Mouse (Mus musculus): ENCODE measurements around the gene Uqcc1. TPM values are rescaled to one million over a fixed set of nuclear protein-coding genes. Genes with fewer than 3 reads are reported as not detected.

Gene Uqcc1
- 74.4 and 114 TPM in 2 replicates for total RNA-seq (2021)
- long read RNA-seq, transcript Uqcc1-204 (10 exons, 2,633 nt) = major isoform, 148 of 173 reads
- long read RNA-seq, transcript Uqcc1-207 (10 exons, 2,413 nt) = minor isoform, 5 of 173 reads
- long read RNA-seq, partial matches to known transcripts = 8 of 173 reads
- long read RNA-seq, other reads (novel, unspliced or antisense) = 12 of 173 reads

DNA sequence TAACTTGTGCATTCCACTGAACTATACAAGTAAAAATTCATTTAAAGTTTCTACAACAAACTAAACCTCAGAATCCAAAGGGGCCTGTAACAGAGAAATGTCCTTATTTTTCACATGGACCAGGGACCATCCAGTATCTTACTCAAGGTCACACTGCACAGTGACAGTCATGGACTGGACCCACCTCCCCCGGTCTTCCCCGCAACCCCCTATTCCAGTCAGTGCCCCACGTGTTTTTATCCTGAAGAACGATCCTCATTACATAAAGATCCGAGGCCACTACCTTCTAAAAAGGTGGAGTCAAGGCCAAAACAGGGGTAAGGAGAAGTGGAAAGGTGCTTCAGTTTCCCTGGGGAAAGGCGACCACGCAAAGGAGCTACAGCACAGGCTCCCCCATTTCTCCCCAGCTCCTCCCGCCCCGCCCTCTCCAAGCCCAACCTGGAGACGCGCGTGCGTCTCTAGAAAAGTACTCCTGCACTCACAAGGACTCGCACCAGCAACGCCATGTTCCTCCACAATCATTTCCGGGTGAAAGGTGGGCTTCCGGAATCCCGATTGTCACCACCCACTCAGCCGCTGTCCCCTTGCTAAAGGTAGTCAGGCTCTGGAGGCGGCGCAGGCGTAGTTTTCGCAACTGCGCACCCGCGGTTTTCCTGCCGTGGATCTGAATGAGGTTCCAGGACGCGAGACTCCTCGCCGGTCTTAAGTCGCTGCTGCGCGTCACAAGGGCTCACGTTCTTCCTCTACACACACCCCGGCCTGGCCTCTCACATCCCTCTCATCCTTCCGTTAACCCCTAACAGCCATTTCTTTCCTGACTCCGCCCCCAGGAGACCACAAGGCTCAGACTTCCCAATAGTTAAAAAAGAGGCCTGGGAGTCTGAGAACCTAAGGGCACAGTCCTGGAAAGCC lies at the start of gene Uqcc1:
Gene Uqcc1, minus strand, starts transcription at position 780 of the 912 bp plus-strand sequence.
- DNase-seq = peak; percentile 88

DNA sequence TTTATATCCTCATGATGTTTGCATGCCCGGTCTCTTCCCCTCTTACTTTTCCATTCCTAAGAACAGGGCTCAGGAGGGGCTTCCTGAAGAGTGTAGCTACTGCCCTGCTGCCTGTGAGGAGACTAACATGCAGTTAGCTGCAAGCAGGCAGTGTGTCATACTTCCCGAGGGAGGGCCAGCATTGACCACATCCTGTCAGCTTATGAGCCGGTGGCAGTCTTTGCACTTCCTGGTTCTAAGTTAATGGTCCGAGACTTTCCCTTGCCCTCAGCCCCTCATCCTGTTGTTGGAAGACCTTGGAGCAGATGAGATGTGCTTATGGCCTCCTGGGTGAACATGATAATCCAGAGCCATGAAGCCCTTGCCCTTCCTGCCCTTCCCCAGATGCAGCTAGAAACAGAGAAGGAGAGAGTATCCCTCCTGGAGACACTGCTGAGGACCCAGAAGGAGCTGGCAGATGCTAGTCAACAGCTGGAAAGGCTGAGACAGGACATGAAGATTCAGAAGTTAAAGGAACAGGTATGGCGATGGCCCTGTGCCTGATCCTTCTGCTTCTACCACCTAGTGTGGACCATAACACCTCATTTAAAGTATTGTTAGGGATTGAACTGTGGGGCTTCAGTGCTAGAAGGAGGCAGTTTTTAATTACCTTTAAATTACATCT lies 49.4 kb upstream of the Uqcc1 start:
- DNase-seq = peak; percentile 18

DNA sequence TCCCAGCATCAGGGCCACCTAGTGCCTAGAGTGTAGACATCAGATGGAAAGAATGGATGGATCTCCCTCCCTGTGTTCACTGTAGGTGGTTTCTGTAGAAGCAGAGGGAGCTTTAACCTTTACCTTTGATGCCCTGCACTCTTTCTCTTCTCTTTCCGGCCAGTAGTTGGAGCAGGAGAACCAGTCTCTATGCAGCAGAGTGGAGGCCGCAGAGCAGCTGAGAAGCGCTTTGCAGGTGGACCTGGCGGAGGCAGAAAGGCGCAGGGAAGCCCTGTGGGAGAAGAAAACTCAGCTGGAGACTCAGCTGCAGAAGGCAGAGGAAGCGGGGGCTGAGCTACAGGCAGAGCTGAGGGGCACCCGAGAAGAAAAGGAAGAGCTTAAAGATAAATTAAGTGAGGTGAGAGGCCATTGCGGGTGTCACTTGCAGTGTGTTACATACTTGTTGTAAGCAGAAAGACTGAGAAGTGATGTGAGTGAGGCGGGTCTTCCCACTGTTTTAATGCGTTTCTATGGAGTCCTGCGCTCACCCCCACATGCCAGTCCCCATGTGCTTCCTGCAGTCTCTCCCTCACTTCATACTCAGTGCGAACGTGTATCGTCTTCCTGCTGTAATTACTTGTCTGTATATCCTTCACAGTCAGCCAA lies 44.1 kb upstream of the Uqcc1 start:
- no peak for DNase-seq

DNA sequence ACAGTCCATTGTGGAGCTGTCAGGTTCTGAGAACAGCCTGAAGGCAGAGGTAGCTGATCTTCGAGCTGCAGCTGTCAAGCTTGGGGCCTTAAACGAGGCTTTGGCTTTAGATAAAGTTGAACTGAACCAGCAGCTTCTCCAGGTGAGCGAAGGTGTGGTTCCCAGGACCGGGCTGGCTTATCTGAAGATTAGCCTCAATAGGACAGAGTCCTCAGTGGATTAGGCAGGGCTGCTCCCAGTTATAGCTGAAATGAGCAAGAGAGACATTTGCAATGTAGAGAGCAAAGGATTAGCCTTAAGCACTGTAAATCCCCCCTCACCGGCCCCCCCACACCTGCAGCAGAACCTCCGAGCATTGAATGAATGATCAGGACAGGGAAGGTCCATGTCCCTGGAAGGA lies 43.2 kb upstream of the Uqcc1 start:
- DNase-seq = no peak

DNA sequence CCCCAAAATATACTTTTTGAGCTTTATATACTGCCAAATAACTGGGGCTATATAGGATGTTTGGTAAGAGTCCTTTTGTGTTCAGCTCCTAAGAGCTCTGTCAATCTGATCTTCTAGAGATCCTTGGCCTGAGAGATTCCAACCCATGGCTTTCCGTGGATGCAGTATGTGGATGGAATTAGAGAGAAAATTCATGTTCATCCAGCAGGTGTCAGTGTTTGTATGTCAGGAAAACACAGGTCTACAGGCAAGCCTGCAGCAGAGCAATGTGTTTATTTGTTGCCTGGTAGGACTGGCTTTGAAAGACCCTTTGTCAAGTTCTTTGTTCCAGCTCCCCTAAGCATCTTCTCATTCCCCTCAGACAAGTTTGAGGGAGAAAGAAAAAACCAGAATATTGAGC lies 32.9 kb upstream of the Uqcc1 start:
- DNase-seq = no peak

DNA sequence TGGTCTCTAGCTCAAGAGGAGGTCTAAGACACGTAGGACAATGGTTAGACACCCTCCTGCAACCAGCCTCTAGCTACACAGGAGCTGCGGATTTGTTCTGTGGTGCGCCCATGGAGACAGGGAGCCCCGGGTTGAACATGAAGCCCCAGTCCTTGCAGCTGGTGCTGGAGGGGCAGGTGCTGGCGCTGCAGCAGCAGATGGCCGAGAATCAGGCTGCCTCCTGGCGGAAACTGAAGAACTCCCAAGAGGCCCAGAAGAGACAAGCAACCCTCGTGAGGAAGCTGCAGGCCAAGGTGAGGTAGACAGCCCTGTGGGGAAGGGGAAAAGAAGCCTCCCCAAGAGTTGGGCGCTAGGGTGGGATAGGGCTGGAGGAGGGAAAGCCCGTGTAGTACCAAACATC lies 31.8 kb upstream of the Uqcc1 start:
- DNase-seq = no peak

- no peak for DNase-seq
Measured at GRCm38 (mm10) chr2:155959981-155960380, 29.9 kb upstream of the Uqcc1 start.

DNA sequence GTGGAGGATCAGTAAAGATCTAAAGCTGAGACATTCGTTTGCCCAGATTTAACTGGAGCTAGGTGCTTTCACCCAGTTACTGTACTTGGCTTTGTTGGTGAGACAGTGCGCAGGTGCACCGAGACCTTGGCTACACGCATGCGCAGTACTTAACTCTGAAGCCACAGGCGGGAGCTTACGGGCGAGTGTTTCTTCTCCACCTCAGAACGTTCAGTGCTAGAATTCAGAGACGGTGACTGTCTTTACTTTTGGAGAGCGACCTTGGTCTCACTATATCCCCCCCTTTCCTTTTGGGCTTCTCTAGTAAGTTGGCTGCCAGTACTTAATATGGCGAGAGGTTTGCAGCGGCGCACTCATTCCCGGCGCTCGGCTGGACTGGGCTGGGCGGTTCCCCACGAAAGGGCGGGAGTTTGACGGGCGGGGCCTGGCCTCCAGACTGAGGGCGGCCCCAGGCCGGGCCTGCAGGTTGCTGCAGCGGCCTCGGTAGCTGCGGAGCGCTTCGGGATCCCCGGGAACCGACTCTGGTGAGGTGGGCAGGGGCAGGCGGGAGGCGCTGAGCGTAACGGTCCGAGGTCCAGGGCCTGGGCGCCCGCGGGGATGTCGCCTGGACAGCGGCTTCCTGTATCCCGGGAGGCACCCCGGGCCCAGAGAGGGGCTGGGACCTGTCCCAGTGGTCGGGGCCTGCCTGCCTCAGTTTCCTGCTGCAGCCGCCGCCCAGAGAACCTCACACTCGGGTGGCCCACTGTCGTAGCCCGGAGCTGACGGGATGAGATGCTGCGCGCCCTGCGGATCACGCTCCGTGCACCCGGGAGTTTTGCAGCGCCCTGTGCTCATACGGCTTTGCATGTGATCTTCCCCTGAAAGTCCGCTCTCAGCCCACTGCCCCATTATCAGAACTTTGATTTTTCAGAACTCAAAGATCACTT lies 26.3 kb upstream of the Uqcc1 start, which contains the start of gene Cep250:
Gene Cep250, plus strand, starts transcription at position 325 of the 926 bp plus-strand sequence.
- DNase-seq = peak; percentile 91

- DNase-seq = peak; percentile 48
Measured at GRCm38 (mm10) chr2:155952006-155952405, 21.9 kb upstream of the Uqcc1 start.

- DNase-seq = no peak
Measured at GRCm38 (mm10) chr2:155949362-155949761, 19.3 kb upstream of the Uqcc1 start.

- no peak for DNase-seq
Measured at GRCm38 (mm10) chr2:155947390-155948002, 17.4 kb upstream of the Uqcc1 start.

DNA sequence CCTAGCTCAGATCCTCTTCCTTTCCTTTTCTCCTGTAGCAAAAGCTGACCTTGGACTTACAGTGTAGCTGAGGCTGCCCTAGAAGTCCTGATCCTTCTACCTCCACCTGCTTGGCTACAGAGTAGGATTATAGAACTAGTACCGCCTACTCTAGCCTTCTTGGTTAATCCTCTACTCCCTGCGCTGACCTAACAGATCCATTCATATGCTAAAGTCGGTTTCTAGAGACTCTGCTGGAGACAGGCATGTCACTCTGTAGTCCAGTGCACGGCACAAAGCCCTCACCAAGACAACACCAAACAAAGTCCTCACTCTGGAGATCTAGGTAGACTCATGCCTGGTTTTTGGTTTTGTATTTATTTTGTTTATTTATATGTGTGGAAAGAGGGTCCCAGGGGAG lies 16.4 kb upstream of the Uqcc1 start:
- no peak for DNase-seq

DNA sequence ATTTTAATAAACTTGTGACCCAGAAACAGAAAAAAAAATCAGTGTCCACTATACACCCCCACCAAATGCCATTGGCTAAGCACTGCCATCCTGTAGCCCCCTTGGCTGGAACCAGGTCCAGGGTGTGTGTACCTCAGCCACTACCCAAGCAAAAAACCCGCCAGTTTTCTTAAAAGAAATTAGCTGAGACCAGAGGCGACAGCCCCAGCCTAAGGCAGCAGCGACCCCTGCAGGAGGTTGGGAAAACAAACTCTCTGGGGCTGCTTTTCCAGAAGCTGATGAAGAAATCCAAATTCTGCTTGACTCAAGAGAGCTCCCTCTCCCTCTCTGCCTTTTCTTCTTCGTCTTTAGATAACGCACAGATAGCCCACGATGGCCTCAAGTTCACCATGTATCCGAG lies 16.0 kb upstream of the Uqcc1 start:
- DNase-seq = peak; percentile 86

DNA sequence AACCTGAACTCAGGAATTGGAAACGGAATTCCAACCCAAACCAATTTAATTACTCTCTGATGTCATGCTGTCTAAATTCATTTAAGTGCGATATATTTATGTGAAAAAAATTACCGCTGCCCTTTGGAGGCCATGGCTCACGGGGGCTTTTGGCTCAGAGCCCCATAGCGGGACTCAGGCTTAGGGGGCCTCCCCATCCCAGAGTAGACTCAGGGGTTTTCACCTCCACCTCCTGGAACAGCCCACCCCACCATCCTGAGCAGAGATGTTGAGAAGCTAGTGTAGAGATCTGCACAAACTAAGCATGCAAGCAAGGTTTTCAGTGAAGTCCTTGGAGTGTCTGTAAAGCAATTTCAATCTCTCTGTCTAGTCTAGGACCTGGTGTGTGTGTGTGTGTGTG lies 15.5 kb upstream of the Uqcc1 start:
- no peak for DNase-seq

DNA sequence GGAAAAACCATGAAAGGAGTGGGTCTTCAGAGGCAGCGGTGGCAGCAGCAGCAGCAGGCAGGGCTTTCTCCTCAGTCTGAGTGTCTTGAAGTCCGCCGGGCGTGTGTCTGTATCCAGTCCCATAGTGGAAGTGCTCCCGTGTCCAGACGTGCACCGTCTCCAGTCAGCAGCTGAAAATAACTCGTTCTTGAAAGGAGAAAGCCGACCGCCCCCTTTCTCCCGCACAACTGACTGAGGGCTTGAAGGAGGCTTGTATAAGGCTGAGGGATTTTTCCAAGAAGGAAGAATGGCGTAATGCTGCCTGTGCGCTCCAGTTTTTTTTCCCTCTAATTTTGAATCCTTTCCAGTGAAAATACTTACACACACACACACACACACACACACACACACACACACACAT lies 15.0 kb upstream of the Uqcc1 start, which contains the start of gene Gdf5:
Gene Gdf5, minus strand, starts transcription at position 244 of the 400 bp plus-strand sequence.
- DNase-seq = no peak

DNA sequence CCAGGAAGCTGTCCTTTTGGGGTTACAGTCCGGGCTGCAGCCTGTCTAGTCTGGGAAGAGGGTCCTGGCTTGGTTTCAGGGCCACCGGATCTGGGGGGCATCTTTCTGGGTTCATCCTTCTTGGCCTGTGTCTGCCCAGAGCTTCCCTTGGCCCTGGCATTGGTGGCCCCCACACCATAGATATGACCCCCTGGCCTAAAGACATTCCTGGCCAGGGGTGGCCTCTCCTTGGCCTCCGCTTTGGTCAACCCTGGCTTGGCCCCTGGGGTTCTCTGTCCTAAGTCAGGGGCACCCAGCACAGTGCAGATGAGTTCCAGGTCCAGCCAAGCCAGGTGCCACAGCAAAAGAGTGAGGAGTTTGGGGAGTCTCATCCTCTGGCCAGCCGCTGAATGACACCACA lies 14.6 kb upstream of the Uqcc1 start:
- DNase-seq = no peak

DNA sequence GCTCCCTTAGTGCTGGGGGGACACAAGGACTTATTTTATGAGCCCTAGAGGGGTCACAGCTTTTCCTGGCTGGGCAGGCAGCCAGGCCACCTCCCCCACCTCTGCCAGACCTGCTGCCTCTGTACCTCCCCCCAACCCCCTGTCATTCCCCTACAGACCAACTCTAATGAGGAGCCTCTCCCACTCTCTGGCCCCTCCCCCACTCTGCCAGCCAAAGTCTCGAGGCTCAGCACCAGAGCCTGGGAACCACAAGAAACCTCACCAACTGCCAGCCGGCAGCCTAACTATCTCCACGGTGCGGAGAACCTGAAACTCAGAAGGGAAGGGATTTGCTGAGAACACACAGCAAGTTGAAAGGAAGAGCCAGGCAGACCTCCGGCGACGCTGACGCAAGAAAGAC lies 13.4 kb upstream of the Uqcc1 start:
- no peak for DNase-seq

DNA sequence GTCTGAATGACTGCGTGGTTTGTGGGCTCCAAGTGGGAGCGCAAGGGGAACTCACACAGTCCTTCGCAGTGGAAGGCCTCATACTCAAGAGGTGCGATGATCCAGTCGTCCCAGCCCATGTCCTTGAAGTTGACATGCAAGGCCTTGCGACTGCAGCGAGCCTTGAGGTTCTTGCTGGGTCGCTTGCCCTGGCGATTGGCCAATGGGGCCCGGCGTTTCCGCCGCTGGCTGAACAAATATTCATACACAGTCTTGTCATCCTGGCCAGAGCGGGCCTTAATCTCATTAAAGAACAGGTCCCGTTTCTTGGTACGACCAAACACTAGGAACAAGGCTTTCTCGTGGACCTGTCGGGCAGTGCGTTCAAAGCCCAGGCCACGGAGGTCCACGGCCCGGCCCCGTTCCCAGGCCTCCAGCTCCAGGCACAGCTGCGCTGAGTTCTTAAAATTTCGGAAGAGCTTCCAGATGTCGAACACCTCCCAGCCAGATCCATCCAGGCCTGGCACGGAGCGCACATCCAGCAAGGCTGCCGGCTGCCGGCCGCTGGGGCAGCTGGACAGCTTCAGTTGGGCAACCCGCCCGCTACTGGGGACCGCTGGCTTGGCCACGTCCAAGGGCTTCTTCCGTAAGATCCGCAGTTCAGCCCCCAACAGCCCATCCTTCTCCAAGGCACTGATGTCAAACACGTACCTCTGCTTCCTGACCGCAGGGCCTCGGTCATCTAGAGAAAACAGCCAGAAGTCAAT lies 11.8 kb upstream of the Uqcc1 start:
- peak; percentile 83 for DNase-seq

- DNase-seq = no peak
Measured at GRCm38 (mm10) chr2:155940681-155941080, 10.6 kb upstream of the Uqcc1 start, which contains the start of gene Gm15557. Gm15557 (plus strand) TSS chr2:155940728.

DNA sequence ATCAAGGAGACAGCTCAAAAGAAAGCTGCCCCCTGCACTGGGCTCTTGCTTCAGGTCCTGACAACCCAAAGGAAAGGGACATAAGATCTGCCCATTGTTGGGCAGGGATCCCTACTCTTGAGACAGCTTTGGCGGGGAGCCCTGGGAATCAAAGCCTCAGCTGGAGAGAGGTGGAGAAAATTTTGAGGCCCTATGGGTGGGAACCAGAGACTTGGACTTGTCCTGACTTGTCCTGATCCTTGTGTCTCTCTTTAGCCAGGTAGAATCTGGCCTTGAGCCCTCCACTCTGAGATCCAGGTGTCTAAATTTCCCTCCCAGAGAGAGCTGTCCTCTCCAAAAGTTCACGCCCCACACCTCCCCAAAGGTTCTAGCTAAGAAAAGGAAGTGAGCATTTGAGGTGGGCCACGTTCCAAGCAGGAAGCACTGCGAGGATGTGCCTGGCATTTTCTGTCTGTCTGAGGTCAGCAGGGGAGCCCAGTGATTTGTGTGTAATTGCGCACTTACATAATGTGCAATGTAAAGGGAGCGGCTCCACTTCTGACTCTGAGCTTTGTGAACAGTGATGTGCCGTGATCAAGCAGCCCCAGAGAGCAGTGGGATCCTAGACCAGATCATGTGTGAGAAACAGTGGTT lies 9.9 kb upstream of the Uqcc1 start:
- DNase-seq = no peak

All from adrenal gland, postnatal 25 days (tissue).